Mouse (Mus musculus) G1E-ER4 (cell line): ENCODE measurements around the gene Erich2. TPM values are rescaled to one million over a fixed set of nuclear protein-coding genes. Genes with fewer than 3 reads are reported as not detected.

ENCODE experiments used
- GATA1 ChIP-seq: IDR thresholded peaks from one replicate; pipeline ENCODE4 v1.8.0; 2012; ENCODE audit warnings: low read length, inconsistent platforms
- polyA plus RNA-seq: library from polyadenylated mRNA; stranded (reverse); fragments of >175 nt; gene quantifications from 2 replicates; pipeline ENCODE4 v1.2.3, GENCODE M21; 2012

Erich2 gene
- polyA plus RNA-seq, 1 experiment = not detected

DNA sequence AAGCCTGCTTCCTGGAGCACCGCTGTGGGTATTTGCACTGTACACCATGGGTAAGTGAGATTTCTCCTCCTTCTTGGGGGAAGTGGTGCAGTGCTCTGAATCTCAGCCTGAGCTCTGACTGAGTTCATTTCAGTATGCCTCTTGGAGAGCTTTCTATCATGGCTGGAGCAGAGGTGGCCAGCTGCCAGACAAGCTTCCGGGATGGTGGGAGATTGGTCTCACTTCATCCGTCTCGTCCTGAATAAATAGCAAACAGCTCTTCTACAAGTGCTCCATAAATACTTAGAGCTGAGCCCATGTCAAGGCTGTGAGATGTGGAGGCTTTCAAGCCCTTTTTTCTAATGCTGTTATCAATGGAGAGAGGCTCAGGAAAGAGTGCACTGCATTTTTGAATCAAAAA lies 63.1 kb downstream of the Erich2 start:
- no peak for TF ChIP-seq GATA1

DNA sequence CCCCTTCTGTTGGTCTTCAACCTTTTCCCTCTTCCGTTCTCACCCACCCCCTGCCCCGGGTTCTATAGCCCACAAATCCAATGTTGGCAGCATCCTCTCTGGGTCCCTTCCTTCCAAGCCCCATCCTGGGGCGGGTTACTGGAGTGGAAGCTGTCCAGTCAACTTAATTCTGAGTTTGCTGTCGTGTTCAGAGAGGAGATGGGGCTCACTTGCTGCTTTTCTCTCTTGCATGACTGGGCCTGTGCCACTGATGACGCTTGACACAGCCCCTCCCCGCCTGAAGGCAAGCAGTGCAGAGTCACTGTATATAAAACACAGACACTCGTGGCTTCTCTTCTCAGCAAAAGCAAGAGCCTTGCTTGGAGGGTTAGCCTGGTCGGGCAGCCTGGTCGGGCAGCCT lies 63.6 kb downstream of the Erich2 start:
- TF ChIP-seq GATA1 = no peak

DNA sequence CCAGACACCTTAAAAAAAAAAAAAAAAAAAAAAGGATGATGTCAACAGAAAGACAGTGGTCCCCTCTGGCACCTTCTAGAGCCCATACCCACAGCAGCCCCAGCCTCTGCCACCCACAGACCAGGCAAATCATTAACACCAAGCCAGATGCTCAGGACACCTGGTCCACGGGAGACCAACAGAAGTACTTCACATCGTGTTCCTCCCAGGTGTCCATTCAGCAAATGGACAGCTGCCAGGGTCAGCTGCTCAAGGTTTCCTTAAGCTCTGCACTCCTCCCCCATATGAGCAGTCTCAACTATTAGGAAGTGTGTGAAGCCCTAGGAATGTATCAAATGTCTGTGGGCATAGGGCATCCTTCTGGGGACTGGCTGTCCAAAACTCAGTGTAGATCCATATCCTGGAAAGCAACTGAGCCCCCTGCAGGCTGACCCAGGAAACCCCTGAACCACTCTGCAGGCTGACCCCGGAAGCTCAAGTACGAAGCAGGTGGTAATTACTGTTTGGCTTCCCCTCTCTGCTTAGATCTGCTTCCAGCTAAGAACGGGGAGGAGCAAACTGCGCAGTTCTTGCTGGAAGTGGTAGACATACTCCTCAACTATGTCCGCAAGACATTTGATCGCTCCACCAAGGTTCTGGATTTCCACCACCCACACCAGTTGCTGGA lies 65.1 kb downstream of the Erich2 start:
- TF ChIP-seq GATA1 = no peak

DNA sequence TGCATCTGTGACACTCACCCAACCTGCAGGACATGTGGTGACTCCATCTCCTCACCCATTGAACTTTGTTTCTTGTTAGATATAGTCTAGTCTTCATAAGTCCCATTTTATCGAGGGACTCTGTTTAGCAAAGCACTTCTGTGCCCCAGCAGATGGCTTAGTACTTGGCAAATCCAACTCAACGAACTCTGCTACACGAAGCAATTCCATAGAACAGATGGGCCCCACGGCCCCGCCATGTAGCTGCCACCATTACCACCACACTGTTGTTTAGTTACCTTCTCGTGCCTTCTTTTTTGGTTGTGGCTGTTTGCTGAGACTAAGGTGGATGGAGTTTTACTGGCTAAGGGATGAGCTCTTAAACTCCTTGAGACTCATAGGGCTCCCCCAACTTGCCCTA lies 79.6 kb downstream of the Erich2 start:
- no peak for TF ChIP-seq GATA1

Other genes starting within 250 kb of the Erich2 start
- not detected in 2 replicates for gene Sp5, start 33.9 kb upstream of the Erich2 start, polyA plus RNA-seq
- not detected in 2 replicates for gene Gad1, start 44.3 kb downstream of the Erich2 start, polyA plus RNA-seq
- 67.5 and 89.0 TPM in 2 replicates for gene Gorasp2, start 152.8 kb downstream of the Erich2 start, polyA plus RNA-seq
- gene Gm26558, start 153.3 kb downstream of the Erich2 start, polyA plus RNA-seq = 0.10 TPM in 1 of 2 replicates, not detected in the other